Mouse (Mus musculus): Measurements from ENCODE around the gene Commd8. TPM values are rescaled to one million over a fixed set of nuclear protein-coding genes. Genes with fewer than 3 reads are reported as not detected.

The Commd8 gene
- 10 to 100 TPM; 40.0 to 44.0 TPM for total RNA-seq (2021)
- long read RNA-seq, experiment 1, transcript Commd8-201 (5 exons, 3,895 nt) = major isoform, 10 of 17 reads
- long read RNA-seq, experiment 1, partial matches to known transcripts = 2 of 17 reads
- long read RNA-seq, experiment 1, other reads (novel, unspliced or antisense) = 5 of 17 reads
- long read RNA-seq, experiment 2, transcript Commd8-201 (5 exons, 3,895 nt) = major isoform, 11 of 21 reads
- long read RNA-seq, experiment 2, partial matches to known transcripts = 0 of 21 reads
- long read RNA-seq, experiment 2, other reads (novel, unspliced or antisense) = 10 of 21 reads

DNA sequence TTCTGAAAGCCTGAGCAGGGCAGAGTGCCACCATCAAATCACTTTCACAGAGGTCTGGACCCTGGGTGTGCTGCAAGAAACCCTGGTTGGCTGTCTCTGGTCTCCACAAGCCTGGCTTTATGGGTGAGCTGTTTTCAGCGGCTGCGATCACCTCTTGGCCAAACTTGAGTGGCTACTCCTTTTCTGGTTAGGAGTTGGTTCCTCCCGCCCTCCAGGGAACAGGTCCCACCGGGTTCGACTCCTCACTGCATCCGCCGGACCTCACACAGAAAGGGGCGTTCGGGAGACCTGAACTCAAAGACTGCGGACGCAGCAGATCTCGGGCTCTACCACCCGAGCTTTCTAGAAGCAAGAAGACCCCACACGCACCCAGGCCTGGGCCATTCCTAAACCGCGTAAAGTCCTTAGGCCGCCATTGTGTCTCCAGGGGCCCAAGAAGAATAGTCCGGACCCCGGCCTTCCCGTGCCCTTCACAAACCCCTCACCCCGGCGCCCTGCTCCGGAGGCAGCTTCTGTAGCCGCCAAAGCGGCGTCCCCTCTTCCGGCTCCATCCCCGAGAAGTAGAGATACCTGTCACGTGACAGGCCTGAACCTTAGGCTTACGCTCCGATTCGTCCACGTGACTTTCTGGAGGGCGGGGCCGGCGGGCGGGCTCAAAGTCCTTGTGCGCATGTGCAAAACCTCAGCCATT lies at the start of gene Commd8:
Gene Commd8, minus strand, starts transcription at position 596 of the 691 bp plus-strand sequence.
- DNase-seq = peak; percentile 96 to 99

DNA sequence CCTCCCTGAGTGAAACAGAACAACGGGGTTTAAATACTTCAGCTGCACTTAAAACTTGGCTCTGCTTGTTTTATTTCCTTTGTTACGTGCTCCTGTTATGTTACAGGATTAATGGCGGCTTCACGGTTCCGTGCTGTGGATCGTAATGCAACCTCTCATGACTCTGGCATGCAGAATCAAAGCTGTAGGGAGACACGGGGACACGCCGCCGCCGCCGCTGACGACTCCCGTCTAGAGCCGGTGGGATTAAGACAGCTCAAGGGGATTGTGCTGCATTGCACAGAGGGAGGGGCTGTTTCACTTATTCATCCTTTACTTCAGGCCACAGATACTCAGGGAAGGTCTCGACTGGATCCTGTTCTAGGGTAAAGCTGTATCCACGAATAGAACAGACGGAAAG lies 43.8 kb upstream of the Commd8 start:
- no peak for DNase-seq

- DNase-seq = no peak
Observed at GRCm38 (mm10) chr5:72210812-72211139, 42.8 kb upstream of the Commd8 start.

GRCm38 (mm10) chr5:72210123-72210811 lies 42.3 kb upstream of the Commd8 start:
- no peak for DNase-seq

DNA sequence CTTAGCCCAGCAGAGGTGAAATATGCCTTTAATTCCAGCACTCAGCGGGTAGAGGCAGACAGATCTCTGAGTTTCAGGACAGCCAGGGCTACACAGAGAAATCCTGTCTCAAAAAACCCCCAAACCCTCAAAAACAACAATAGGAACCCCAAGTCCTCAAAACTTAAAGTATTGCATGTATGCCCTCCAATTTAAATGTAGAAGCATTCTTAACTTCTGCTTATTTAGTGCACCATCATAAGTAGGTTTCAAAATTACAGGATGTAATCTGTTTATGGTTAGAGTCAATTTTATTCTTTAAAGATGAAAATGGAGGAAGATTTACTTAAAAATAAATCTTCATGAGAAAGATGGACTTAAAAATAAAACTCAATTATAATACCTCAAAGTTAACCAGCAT lies 40.5 kb upstream of the Commd8 start:
- no peak for DNase-seq

- no peak for DNase-seq
Observed at GRCm38 (mm10) chr5:72205271-72205670, 37.3 kb upstream of the Commd8 start.

DNA sequence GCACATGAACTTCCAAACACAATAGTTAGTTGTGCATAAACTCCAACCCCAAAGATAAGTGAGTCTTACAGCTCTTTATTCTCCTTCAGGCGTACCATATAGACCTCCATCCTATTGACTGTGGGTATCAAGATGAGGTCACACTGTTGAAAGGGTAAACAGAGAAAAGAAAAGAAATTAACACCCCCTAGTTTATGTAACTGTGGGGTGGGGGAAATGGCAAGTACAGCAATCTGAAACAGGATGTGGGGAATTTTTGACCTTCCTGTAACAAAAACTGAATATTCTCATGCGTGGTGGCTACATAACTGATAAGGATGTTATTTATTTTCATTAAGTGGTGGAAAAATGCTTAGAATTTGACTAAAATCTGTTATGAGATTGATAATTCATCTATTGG lies 36.5 kb upstream of the Commd8 start:
- DNase-seq = no peak

DNA sequence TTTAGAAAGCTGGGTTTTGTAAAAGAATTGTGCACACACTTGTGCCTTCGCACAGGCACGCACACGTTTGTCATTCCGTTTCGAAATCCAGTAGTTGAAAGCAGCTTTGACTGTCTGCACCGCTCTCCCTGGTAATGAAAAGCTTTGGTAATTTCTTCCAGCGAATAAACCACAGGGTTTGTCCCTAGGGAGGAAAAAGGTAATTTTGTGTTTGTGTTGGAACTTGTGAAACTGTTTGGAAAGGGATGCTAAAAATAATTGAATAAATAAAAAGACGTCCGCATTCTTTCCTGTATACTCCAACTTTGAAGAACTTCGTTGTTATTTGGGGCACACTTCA lies 35.7 kb upstream of the Commd8 start:
- peak in 1 of 2 experiments; percentile 39 for DNase-seq

GRCm38 (mm10) chr5:72203028-72203733 lies 35.2 kb upstream of the Commd8 start:
- DNase-seq = peak; percentile 97 to 98

GRCm38 (mm10) chr5:72202016-72202415 lies 34.0 kb upstream of the Commd8 start:
- DNase-seq = peak; percentile 69 to 78

GRCm38 (mm10) chr5:72201600-72201999 lies 33.6 kb upstream of the Commd8 start:
- peak; percentile 79 to 81 for DNase-seq

DNA sequence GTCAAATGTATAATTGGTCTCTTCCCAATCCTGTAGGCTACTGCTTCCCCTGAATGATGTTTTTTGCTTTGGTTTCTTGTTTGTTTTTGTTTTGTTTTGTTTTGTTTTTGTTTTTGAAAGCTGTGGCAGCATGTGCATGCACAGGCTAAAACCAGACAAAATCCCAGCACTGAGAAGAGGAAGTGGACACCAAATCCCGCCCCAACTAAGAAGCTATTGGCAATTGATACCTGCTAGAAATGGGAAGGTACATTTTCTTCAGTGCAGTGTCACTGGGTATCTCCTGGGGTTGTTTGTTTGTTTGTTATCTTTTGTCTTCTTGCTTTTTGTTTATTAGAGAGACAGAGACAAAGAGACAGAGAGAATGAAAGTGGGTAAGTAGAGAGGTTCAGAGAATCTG lies 27.5 kb upstream of the Commd8 start:
- no peak for DNase-seq

DNA sequence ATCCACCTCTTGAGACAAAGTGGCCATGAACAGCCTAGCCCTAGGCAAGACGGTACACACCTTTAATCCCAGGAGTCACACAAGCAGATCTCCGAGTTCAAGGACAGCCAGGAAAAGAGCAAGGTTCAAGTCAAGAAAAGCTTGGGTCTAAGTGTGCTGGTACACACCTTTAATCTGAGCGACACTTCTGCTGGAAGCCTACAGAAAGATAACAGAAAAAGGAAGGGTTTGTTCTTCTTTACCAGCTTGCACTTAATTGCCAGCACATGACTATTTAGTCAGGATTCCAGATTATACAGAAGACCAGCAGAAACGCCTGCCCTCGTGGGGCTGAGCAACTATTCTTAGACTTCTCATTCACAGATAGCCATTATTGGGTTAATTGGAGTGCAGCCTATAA lies 23.9 kb upstream of the Commd8 start:
- no peak for DNase-seq

- peak in 1 of 2 experiments; percentile 33 for DNase-seq
Observed at GRCm38 (mm10) chr5:72191154-72191553, 23.2 kb upstream of the Commd8 start.

GRCm38 (mm10) chr5:72184437-72185100 lies 16.6 kb upstream of the Commd8 start:
- DNase-seq = no peak

DNA sequence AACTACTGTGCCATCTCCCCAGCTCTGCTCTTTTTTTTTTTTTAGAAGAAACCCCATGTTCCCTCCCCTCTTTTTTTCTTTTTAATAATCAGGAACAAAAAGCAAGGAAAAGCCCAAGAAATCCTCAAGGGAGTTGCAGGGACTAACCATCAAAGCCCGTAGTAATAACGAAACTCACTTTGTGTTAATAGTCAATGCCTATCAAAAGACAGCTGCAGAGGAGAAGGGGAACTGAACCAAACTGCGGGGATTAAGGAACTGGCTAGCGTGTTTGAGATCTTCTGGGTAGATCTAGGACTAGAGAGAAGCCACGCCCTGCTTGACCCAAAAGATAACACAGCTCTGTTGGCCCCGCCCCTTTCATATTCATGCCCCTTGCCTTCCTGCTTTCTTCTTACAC lies 15.9 kb upstream of the Commd8 start:
- DNase-seq = peak in 1 of 2 experiments; percentile 72

- peak in 1 of 2 experiments; percentile 69 for DNase-seq
Observed at GRCm38 (mm10) chr5:72182804-72183203, 14.8 kb upstream of the Commd8 start.

GRCm38 (mm10) chr5:72181194-72181593 lies 13.2 kb upstream of the Commd8 start:
- no peak for DNase-seq

- DNase-seq = no peak
Observed at GRCm38 (mm10) chr5:72175530-72175929, 7.5 kb upstream of the Commd8 start.

GRCm38 (mm10) chr5:72175050-72175449 lies 7.1 kb upstream of the Commd8 start:
- DNase-seq = no peak

GRCm38 (mm10) chr5:72173521-72173920 lies 5.5 kb upstream of the Commd8 start:
- no peak for DNase-seq

DNA sequence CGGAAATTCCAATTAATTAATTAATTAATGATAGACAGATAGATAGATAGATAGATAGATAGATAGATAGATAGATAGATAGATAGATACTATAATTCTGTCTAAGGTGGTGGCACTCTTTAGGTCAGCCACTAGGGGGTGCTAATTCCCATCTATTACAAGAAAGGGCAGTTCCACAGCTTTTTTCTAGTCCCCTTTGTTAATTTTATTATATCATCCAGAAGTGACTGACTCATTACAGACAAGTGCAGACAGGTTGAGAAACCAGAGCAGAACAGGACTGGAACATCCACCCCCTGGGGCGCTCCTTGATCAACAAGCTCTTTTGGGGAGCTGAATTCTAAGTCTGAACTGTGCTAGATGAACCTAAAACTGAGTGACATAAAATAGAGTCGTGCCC lies 4.7 kb upstream of the Commd8 start:
- DNase-seq = peak; percentile 56 to 81
